Mouse (Mus musculus) CH12.LX (cell line): ENCODE results near the gene Cog7. TPM values are rescaled to one million over a fixed set of nuclear protein-coding genes. Genes with fewer than 3 reads are reported as not detected.
A peak's percentile ranks its signal among the peaks of the same experiment; 100 is the strongest.

ENCODE experiments used
- DNase-seq: peaks from one replicate; pipeline ENCODE4 v3.0.0-alpha.2; 2013; ENCODE audit errors: extremely low read depth
- H3K27ac ChIP-seq: 2 replicates; pipeline ENCODE4 v1.5.1; 2012; ENCODE audit warnings: low read depth, mild to moderate bottlenecking, control low read depth, moderate library complexity; ENCODE audit not compliant: insufficient read depth
- H3K27me3 ChIP-seq: replicated peaks from 2 replicates; pipeline ENCODE3; 2012; ENCODE audit warnings: inconsistent platforms
- H3K36me3 ChIP-seq, 2 experiments: replicated peaks in 1 of 2; 2 replicates each; pipeline versions ENCODE3 to v1.6.1; 2012; ENCODE audit warnings: inconsistent platforms in 1 of 2, low read length in 1 of 2, mild to moderate bottlenecking in 1 of 2, mixed read lengths in 1 of 2, moderate library complexity in 1 of 2; ENCODE audit not compliant: control insufficient read depth in 1 of 2, insufficient read depth in 1 of 2
- H3K4me1 ChIP-seq, 2 experiments: 2 replicates each; pipeline ENCODE4 v1.6.1; 2012; ENCODE audit warnings: inconsistent platforms in 1 of 2, moderate library complexity in 1 of 2; ENCODE audit not compliant: insufficient read depth in 2 of 2, control insufficient read depth in 1 of 2
- H3K4me2 ChIP-seq: 2 replicates; pipeline ENCODE4 v1.6.1; 2012; ENCODE audit warnings: low read depth, mild to moderate bottlenecking, control low read depth; ENCODE audit not compliant: poor library complexity, insufficient read depth, severe bottlenecking
- H3K4me3 ChIP-seq, 3 experiments: fragments of 150-350 bp in 1 of 3; sonication (generic) in 1 of 3; replicated peaks in 1 of 3; 2 replicates each; pipeline versions ENCODE3 to v1.5.1; 2011 to 2012; ENCODE audit warnings: low read depth in 2 of 3, low read length in 2 of 3, mild to moderate bottlenecking in 2 of 3, moderate library complexity in 2 of 3, control low read depth in 1 of 3, improper control_type of control experiment in 1 of 3, inconsistent platforms in 1 of 3, mixed read lengths in 1 of 3; ENCODE audit not compliant: poor library complexity in 1 of 3
- H3K79me2 ChIP-seq: replicated peaks from 2 replicates; pipeline ENCODE4 v1.6.1; 2012; ENCODE audit warnings: mild to moderate bottlenecking, moderate library complexity; ENCODE audit not compliant: control insufficient read depth, poor library complexity, insufficient read depth, severe bottlenecking; ENCODE audit errors: extremely low read depth
- H3K9ac ChIP-seq: 2 replicates; pipeline ENCODE4 v1.6.1; 2012; ENCODE audit warnings: low read depth, mild to moderate bottlenecking, control low read depth, moderate library complexity; ENCODE audit not compliant: insufficient read depth
- H3K9me3 ChIP-seq: replicated peaks from 2 replicates; pipeline ENCODE3; 2012; ENCODE audit warnings: low read length, inconsistent platforms, mixed read lengths
- CHD1 ChIP-seq: IDR thresholded peaks from 2 replicates; pipeline ENCODE4 v1.6.1; 2012; ENCODE audit warnings: low read depth, low read length, improper control_type of control experiment, inconsistent platforms
- E2F4 ChIP-seq: IDR thresholded peaks from 2 replicates; pipeline ENCODE4 v1.6.1; 2011; ENCODE audit warnings: low read depth, low read length, improper control_type of control experiment; ENCODE audit not compliant: insufficient replicate concordance
- GABPA ChIP-seq: IDR thresholded peaks from 2 replicates; pipeline ENCODE4 v1.6.1; 2012; ENCODE audit warnings: low read depth, low read length, improper control_type of control experiment, inconsistent platforms; ENCODE audit not compliant: insufficient replicate concordance
- IRF4 ChIP-seq: IDR thresholded peaks from 2 replicates; pipeline ENCODE4 v1.6.1; 2014; ENCODE audit warnings: low read depth, mild to moderate bottlenecking, inconsistent platforms, low read length, improper control_type of control experiment
- JUN ChIP-seq: IDR thresholded peaks from 2 replicates; pipeline ENCODE4 v1.6.1; 2011; ENCODE audit warnings: low read depth, mild to moderate bottlenecking, low read length, improper control_type of control experiment, moderate library complexity; ENCODE audit not compliant: insufficient read depth
- JUND ChIP-seq: conservative IDR thresholded peaks from 2 replicates; pipeline ENCODE4 v1.6.1; 2011; ENCODE audit warnings: low read depth, low read length, improper control_type of control experiment
- MAFK ChIP-seq: IDR thresholded peaks from 2 replicates; pipeline ENCODE4 v1.6.1; 2011; ENCODE audit warnings: low read length, improper control_type of control experiment; ENCODE audit not compliant: insufficient replicate concordance
- MAX ChIP-seq: IDR thresholded peaks from 2 replicates; pipeline ENCODE4 v1.6.1; 2011; ENCODE audit warnings: low read length, improper control_type of control experiment
- MAZ ChIP-seq: IDR thresholded peaks from 2 replicates; pipeline ENCODE4 v1.6.1; 2012; ENCODE audit warnings: low read depth, mild to moderate bottlenecking, inconsistent platforms, low read length, improper control_type of control experiment, moderate library complexity
- NELFE ChIP-seq: IDR thresholded peaks from 2 replicates; pipeline ENCODE4 v1.6.1; 2011; ENCODE audit warnings: low read depth, low read length, improper control_type of control experiment
- NRF1 ChIP-seq: IDR thresholded peaks from 2 replicates; pipeline ENCODE4 v1.6.1; 2014; ENCODE audit warnings: low read depth, mild to moderate bottlenecking, inconsistent platforms, low read length, improper control_type of control experiment, moderate library complexity
- PAX5 ChIP-seq: IDR thresholded peaks from 2 replicates; pipeline ENCODE4 v1.6.1; 2012; ENCODE audit warnings: low read length, inconsistent platforms, mixed read lengths
- POLR2A ChIP-seq: IDR thresholded peaks from 2 replicates; pipeline ENCODE4 v1.6.1; 2011; ENCODE audit warnings: low read depth, mild to moderate bottlenecking, improper control_type of control experiment, low read length
- RAD21 ChIP-seq: IDR thresholded peaks from 2 replicates; pipeline ENCODE4 v1.6.1; 2011; ENCODE audit warnings: low read depth, mild to moderate bottlenecking, low read length, improper control_type of control experiment, moderate library complexity
- RCOR1 ChIP-seq: conservative IDR thresholded peaks from 2 replicates; pipeline ENCODE4 v1.6.1; 2012; ENCODE audit warnings: low read depth, mild to moderate bottlenecking, inconsistent platforms, low read length, improper control_type of control experiment
- SIN3A ChIP-seq: IDR thresholded peaks from 2 replicates; pipeline ENCODE4 v1.6.1; 2012; ENCODE audit warnings: low read length, improper control_type of control experiment, inconsistent platforms
- TBP ChIP-seq: conservative IDR thresholded peaks from 2 replicates; pipeline ENCODE4 v1.6.1; 2011; ENCODE audit warnings: low read depth, low read length, improper control_type of control experiment
- USF1 ChIP-seq: IDR thresholded peaks from 2 replicates; pipeline ENCODE4 v1.6.1; 2014; ENCODE audit warnings: low read depth, mild to moderate bottlenecking, inconsistent platforms, low read length, improper control_type of control experiment
- USF2 ChIP-seq: conservative IDR thresholded peaks from 2 replicates; pipeline ENCODE4 v1.6.1; 2011; ENCODE audit warnings: low read depth, low read length, improper control_type of control experiment
- ZC3H11A ChIP-seq: IDR thresholded peaks from 2 replicates; pipeline ENCODE4 v1.6.1; 2012; ENCODE audit warnings: low read depth, mild to moderate bottlenecking, inconsistent platforms, low read length, improper control_type of control experiment
- ZMIZ1 ChIP-seq: IDR thresholded peaks from 2 replicates; pipeline ENCODE4 v1.6.1; 2012; ENCODE audit warnings: low read depth, mild to moderate bottlenecking, inconsistent platforms, low read length, improper control_type of control experiment
- ZNF384 ChIP-seq: IDR thresholded peaks from 2 replicates; pipeline ENCODE4 v1.6.1; 2012; ENCODE audit warnings: low read depth, low read length, improper control_type of control experiment, inconsistent platforms
- dilution Hi-C: fragments of 300-500 bp; cut with MboI; formaldehyde crosslinking; loops from 2 replicates; pipeline ENCODE4 v1.14.3; 2020; ENCODE audit warnings: low sequenced_read_pairs; ENCODE audit not compliant: extremely low pct_unique_long_range_greater_than_20kb, extremely low pct_ligation_motif_present
- in situ Hi-C: fragments of 300-500 bp; cut with MboI; formaldehyde crosslinking; loops from 3 replicates; pipeline ENCODE4 v1.14.3; 2019; ENCODE audit warnings: low sequenced_read_pairs, low pct_ligation_motif_present, low pct_unique_long_range_greater_than_20kb, mixed read lengths
- polyA plus RNA-seq: library from polyadenylated mRNA; unstranded; fragments of >175 nt; gene quantifications from 2 replicates; pipeline ENCODE4 v1.2.1, GENCODE M21; 2012; ENCODE audit warnings: low read depth; ENCODE audit not compliant: insufficient read length
- total RNA-seq, 2 experiments: library from RNA; depleted of rRNA; stranded (reverse); fragments of 300-350 nt in 1 of 2; fragments of >200 nt in 1 of 2; gene quantifications; 2 replicates each; pipeline ENCODE4 v1.2.3; 2012 to 2014

Gene Cog7
- total and polyA plus RNA-seq, 3 experiments, result 14.1 to 22.4 (median 22.2) TPM

DNA sequence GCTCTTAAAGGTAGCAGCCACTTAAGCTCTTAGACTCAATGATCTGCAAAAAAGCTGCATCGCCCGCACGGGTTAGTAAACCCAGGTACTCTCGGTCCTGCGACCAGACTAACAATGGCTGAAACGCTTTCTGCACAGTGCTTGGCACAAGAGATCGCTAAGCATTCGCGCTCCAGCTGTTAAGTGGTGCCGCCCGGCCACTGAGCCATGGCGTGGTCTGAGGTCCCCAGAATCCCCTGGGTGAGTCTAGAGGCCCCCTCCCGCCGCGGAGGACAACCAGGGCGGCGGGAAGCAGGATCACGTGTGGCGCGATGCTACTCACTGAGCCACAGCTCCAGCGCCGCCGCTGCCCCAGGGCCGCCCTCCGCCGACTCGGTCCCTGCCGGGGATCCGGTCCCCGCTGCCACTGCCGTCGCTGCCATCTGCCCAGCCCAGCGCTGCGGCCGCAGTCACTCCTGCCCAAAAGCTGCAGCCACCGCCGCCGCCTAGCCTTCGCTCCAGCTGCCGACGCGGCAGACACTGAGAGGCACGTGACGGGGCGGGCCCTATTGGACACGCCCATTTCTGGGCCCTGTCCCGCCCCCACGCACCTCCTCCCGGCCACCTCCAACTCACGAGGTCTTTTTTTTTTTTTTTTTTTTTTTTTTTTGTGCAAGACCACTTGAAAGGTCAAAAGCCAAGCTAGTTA lies 39.3 kb upstream of the Cog7 start, which contains the start of gene Gga2 (continued):
- TF ChIP-seq MAX, result peak; percentile 94
- no peak for TF ChIP-seq JUN
- peak; percentile 84 for TF ChIP-seq USF2
- no peak for TF ChIP-seq GABPA
- TF ChIP-seq POLR2A, result peak; percentile 86
- TF ChIP-seq NRF1, result no peak
- TF ChIP-seq E2F4, result no peak
- TF ChIP-seq, all 38 proteins: peak for 16

DNA sequence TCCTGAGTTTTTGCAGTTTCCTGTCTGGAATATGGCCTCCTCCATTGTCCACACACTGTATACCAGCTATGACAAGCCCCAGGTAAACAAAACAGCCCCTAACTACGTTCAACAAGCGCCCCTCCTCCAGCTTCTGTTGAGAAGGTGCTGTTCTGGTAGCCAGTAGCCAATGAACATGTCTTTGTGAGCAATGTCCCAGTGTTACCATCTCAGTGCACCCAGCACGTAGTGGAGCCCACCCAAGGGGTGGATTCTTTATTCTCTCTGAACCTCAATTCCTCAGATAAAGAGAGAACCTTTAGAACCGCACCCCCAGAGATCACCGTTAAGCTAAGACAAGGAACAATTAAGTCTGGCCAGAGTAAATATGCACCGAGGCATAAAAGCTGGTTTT lies 38.8 kb upstream of the Cog7 start:
- in situ Hi-C loops (no loop called here), dilution Hi-C loops (no loop called here)
- Histone ChIP-seq H3K4me2 (peak overlapping the region; percentile 65), H3K36me3 (peaks cover 0 to 12% of the 10 kb centered on the region in 2 experiments), H3K79me2 (no peaks in the 10 kb centered on the region), H3K27ac (no peak overlapping the region), H3K4me3 (peak overlapping the region; percentile 55 to 86 (median 73)), H3K9me3 (no peaks in the 10 kb centered on the region), H3K9ac (peak overlapping the region; percentile 42), H3K27me3 (no peaks in the 10 kb centered on the region), H3K4me1 (peaks cover 4 to 62% of the 10 kb centered on the region in 2 experiments)
- TF ChIP-seq MAFK (no peak), TBP (no peak), RAD21 (no peak), RCOR1 (no peak), CHD1 (no peak), ZC3H11A (no peak), IRF4 (no peak), USF1 (no peak), SIN3A (no peak), MAX (no peak), PAX5 (no peak), JUN (no peak), ZNF384 (no peak), ZMIZ1 (no peak), MAZ (no peak), NELFE (no peak), JUND (no peak)
- DNase-seq, result no peak
